Mouse (Mus musculus) heart, embryonic 13.5 days (tissue): Measurements from ENCODE around the gene C1ql3. TPM values are rescaled to one million over a fixed set of nuclear protein-coding genes. Genes with fewer than 3 reads are reported as not detected.

Experiments used
- ATAC-seq: fragments of 200-750 bp; cut with Nextera tagmentation; 2 replicates; pipeline ENCODE4 v1.8.0; 2017; ENCODE audit warnings: moderate TSS enrichment; ENCODE audit not compliant: insufficient number of reproducible peaks, low FRiP score, low TSS enrichment; ENCODE audit errors: extremely low read depth
- H3K27ac ChIP-seq: fragments of 300-500 bp; sonication (generic); replicated peaks from 2 replicates; pipeline ENCODE4 v1.5.1; 2015; ENCODE audit warnings: moderate library complexity, mild to moderate bottlenecking, inconsistent platforms
- H3K27me3 ChIP-seq: fragments of 300-500 bp; sonication (generic); replicated peaks from 2 replicates; pipeline ENCODE4 v1.6.1; 2015; ENCODE audit warnings: mild to moderate bottlenecking, inconsistent platforms
- H3K36me3 ChIP-seq: fragments of 300-500 bp; sonication (generic); 2 replicates; pipeline ENCODE4 v1.6.1; 2015; ENCODE audit warnings: mild to moderate bottlenecking, inconsistent platforms
- H3K4me1 ChIP-seq: fragments of 300-500 bp; sonication (generic); 2 replicates; pipeline ENCODE4 v1.6.1; 2015; ENCODE audit warnings: inconsistent platforms
- H3K4me2 ChIP-seq: fragments of 300-500 bp; sonication (generic); 2 replicates; pipeline ENCODE4 v1.6.1; 2015; ENCODE audit warnings: inconsistent platforms, mild to moderate bottlenecking, moderate library complexity
- H3K4me3 ChIP-seq: fragments of 300-500 bp; sonication (generic); 2 replicates; pipeline ENCODE4 v1.5.1; 2015; ENCODE audit warnings: moderate library complexity, mild to moderate bottlenecking, inconsistent platforms
- H3K9ac ChIP-seq: fragments of 300-500 bp; sonication (generic); 2 replicates; pipeline ENCODE4 v1.6.1; 2015; ENCODE audit warnings: inconsistent platforms, mild to moderate bottlenecking, moderate library complexity
- H3K9me3 ChIP-seq: fragments of 300-500 bp; sonication (generic); 2 replicates; pipeline ENCODE4 v1.6.1; 2016; ENCODE audit warnings: inconsistent platforms
- WGBS: fragments of 180-500 bp; shearing (Covaris S2); methylation state at CpG from one replicate; pipeline ENCODE4 v1.1.7; 2015; ENCODE audit warnings: mixed read lengths; 5-methylcytosine and 5-hydroxymethylcytosine counted together
- polyA plus RNA-seq: library from polyadenylated mRNA; unstranded; fragments of >200 nt; fragmentation: Nextera tagmentation; extraction: Ambion mirVana; gene quantifications from 2 replicates; pipeline ENCODE4 v1.2.1, GENCODE M21; 2015

C1ql3 gene
- polyA plus RNA-seq = 1.3 and 1.4 TPM in 2 replicates

DNA sequence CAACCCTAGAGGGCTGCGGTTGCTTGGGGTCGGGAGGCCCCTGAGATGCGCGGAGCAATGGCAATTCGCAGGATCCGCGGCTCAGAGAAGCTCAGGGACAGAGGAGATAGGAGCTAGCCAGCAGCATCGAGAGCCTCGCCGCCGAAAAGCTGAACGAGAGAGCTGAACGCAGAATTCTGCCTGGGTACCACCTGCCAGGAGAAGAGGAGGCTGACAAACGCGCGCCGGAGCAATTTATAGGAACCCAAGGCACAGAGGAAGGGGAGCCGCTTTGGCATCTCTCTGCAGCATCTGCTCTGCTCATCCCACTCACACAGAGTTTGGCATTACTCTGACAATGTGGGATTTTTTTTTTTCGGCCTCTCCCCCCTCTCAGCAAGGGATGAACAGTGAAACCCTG lies at the start of gene C1ql3:
Gene C1ql3 (minus strand): TSS at position 335 of the 400 bp plus-strand sequence.
- H3K4me2 ChIP-seq = peak within 1 kb of the TSS; percentile 99
- no peak for ATAC-seq
- H3K36me3 ChIP-seq = no peaks in the 10 kb centered on the region
- H3K27ac ChIP-seq = no peak within 1 kb of the TSS
- peak within 1 kb of the TSS; percentile 80 for H3K9ac ChIP-seq
- peak within 1 kb of the TSS; percentile 67 for H3K4me3 ChIP-seq
- H3K27me3 ChIP-seq = peaks cover 40% of the 10 kb centered on the region
- H3K9me3 ChIP-seq = no peaks in the 10 kb centered on the region
- peaks cover 27% of the 10 kb centered on the region for H3K4me1 ChIP-seq
- whole genome bisulfite sequencing = 1% methylated on average over 19 of the region's 19 CpGs

DNA sequence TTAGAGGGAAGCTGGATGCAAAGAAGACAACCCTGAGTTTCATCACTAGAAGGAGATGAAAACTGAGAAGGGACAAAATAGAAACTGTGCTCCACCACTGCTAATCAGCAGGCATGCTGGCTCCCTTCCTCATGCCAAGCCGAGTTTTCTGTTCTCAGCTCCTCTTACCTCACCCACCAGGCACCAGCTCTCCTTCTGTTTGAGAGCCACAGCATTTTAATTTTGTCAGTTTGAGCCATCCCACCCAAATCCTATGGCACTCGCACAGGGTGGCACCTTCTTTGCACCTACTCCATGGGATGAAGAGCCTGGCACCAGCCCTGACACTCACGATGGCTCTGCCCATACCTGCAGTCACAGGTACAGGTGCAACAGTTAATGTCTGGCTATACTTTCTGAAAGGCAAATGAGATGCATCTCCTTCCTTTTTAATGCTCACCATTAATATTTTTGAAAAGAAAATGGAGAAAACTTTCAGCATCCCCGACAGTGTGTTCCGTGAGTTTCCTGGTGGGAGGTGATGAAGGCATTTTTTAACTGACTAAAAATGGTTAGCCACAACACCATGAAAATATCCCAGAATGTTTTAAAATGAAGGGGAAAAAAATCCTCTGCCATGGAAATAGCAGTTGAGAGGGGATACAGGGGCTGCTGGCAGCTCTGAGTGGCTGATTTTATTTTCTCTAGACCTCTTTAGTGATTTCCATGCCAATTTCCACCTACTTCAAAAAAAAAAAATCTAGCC lies 49.0 kb upstream of the C1ql3 start:
- no peak for ATAC-seq

DNA sequence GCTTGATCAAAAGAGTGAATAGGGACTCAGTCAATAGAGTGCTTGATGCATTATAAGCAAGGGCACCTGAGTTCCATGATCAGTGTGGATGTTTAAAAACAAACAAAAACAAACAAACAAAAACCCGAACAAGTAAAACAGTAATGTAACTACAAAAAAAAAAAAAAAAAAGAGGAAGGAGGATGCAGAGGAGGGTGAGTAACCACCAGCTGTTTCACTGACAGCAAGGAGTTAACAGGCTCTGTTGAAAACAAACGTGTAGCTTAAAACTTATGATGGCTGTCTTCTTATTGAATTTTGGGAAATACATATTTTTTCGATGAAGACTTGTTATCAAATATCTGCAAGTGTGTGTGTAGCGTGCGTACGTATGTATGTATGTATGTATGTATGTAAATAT lies 37.0 kb upstream of the C1ql3 start:
- H3K27ac ChIP-seq = no peak overlapping the region
- ATAC-seq = no peak
- H3K9ac ChIP-seq = no peak overlapping the region
- no peaks in the 10 kb centered on the region for H3K4me1 ChIP-seq
- H3K9me3 ChIP-seq = no peaks in the 10 kb centered on the region
- H3K4me3 ChIP-seq = no peak overlapping the region
- H3K27me3 ChIP-seq = no peaks in the 10 kb centered on the region
- H3K4me2 ChIP-seq = no peak overlapping the region
- H3K36me3 ChIP-seq = no peaks in the 10 kb centered on the region
- 78% methylated on average over 6 of the region's 6 CpGs for WGBS

More for the DNA sequence above, 49.0 kb upstream of the C1ql3 start:
- no peak overlapping the region for H3K4me3 ChIP-seq
- no peak overlapping the region for H3K27ac ChIP-seq
- no peaks in the 10 kb centered on the region for H3K27me3 ChIP-seq
- no peak overlapping the region for H3K4me2 ChIP-seq
- H3K4me1 ChIP-seq = no peaks in the 10 kb centered on the region
- 85% methylated on average over 5 of the region's 5 CpGs for WGBS
- no peaks in the 10 kb centered on the region for H3K36me3 ChIP-seq
- H3K9me3 ChIP-seq = no peaks in the 10 kb centered on the region
- H3K9ac ChIP-seq = no peak overlapping the region

DNA sequence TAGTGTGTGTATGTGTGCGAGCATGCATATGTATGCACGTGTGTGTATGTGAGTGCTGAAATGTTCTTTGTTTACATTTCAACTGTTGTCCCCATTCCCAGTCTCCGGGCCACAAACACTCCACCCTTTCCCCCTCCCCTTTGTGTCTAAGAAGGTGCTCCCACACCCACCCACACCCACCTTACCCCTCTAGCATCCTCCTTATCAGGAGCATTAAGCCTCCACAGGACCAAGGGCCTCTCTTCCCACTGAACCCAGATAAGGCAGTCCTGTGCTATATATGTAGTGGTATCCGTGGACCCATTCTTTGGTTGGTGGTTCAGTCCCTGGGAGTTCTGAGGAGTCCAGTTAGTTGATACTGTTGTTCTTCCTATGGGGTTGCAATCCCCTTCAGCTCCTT lies 32.9 kb upstream of the C1ql3 start:
- H3K27ac ChIP-seq = no peak overlapping the region
- H3K27me3 ChIP-seq = no peaks in the 10 kb centered on the region
- H3K9me3 ChIP-seq = no peaks in the 10 kb centered on the region
- H3K36me3 ChIP-seq = no peaks in the 10 kb centered on the region
- WGBS = 71% methylated on average over 4 of the region's 4 CpGs
- ATAC-seq = no peak
- no peak overlapping the region for H3K9ac ChIP-seq
- no peak overlapping the region for H3K4me2 ChIP-seq
- no peaks in the 10 kb centered on the region for H3K4me1 ChIP-seq
- no peak overlapping the region for H3K4me3 ChIP-seq

DNA sequence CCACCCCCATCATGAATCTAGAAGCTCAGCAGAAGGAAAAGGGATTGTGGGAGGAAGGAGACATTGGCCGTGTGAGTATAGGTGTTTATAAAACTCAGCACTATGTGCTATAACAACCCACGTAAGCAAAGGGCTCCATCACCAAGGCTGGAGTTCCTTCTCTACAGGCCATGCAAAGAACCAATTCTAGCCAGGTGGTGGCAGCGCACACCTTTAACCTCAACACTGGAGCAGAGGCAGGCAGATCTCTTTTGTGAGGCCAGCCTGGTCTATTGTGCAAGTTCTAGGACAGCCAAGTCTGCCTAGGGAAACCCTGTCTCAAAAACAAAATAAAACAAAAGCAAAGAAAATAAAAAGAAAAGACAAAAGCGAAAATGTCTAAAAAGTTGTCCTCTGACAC lies 28.2 kb upstream of the C1ql3 start:
- Histone ChIP-seq H3K4me1 (0 out of 2 replicates have a peak, but pooled peaks cover 4% of the 10 kb centered on the region), H3K9me3 (no peaks in the 10 kb centered on the region), H3K36me3 (no peaks in the 10 kb centered on the region), H3K4me3 (no peak overlapping the region), H3K27me3 (no peaks in the 10 kb centered on the region), H3K4me2 (no peak overlapping the region), H3K9ac (no peak overlapping the region), H3K27ac (no peak overlapping the region)
- 83% methylated on average over 4 of the region's 4 CpGs for WGBS
- ATAC-seq = no peak

DNA sequence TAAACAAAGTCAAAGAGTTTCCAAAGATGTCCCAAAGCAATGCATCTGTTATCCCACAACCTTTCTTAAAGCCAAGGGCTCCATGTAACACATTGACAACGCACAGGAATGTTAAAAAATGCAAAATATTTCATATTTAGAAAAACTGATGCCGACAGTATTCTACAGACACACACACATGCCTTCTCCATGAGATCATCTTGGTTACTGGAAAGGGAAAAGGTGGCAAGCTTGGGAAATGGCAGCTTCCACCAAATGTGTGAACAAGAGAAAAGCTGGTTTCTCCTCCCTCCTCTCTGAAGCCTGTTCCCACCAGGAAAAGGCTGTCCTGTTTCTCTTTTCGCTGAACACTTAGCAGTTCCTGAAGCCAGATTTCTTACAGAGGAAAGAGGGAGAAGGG lies 27.2 kb upstream of the C1ql3 start:
- H3K27me3 ChIP-seq = no peaks in the 10 kb centered on the region
- no peak for ATAC-seq
- no peak overlapping the region for H3K4me3 ChIP-seq

DNA sequence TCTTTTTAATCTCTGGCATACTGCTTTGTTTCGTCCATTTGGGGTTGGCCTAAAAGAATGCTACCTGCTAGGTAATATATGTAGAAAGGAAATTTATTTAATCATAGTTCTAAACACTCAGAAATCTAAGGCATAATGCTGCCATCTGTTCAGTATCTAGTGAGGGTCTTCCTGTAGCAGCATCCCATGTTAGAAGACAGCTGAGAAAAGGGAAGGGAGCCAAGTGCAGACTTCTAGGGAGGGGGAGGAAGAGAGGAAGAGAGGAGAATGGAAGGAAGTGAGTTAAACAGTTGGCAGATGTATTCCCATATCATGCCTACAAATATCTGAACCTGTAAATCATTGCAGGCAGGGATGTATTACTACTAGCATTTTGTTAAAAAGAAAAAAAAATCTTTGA lies 7.3 kb upstream of the C1ql3 start:
- no peak overlapping the region for H3K4me3 ChIP-seq
- H3K9ac ChIP-seq = no peak overlapping the region
- H3K9me3 ChIP-seq = no peaks in the 10 kb centered on the region
- no peaks in the 10 kb centered on the region for H3K36me3 ChIP-seq
- no peak overlapping the region for H3K4me2 ChIP-seq
- H3K27me3 ChIP-seq = peaks cover 1% of the 10 kb centered on the region
- H3K27ac ChIP-seq = no peak overlapping the region
- 63% methylated on average over 1 of the region's 1 CpGs for WGBS
- no peak for ATAC-seq
- H3K4me1 ChIP-seq = no peaks in the 10 kb centered on the region

More for the DNA sequence above, 27.2 kb upstream of the C1ql3 start:
- no peaks in the 10 kb centered on the region for H3K9me3 ChIP-seq
- H3K4me2 ChIP-seq = no peak overlapping the region
- no peak overlapping the region for H3K27ac ChIP-seq
- H3K9ac ChIP-seq = no peak overlapping the region
- H3K4me1 ChIP-seq = 0 out of 2 replicates have a peak, but pooled peaks cover 4% of the 10 kb centered on the region
- WGBS = 55% methylated on average over 3 of the region's 3 CpGs
- H3K36me3 ChIP-seq = no peaks in the 10 kb centered on the region

DNA sequence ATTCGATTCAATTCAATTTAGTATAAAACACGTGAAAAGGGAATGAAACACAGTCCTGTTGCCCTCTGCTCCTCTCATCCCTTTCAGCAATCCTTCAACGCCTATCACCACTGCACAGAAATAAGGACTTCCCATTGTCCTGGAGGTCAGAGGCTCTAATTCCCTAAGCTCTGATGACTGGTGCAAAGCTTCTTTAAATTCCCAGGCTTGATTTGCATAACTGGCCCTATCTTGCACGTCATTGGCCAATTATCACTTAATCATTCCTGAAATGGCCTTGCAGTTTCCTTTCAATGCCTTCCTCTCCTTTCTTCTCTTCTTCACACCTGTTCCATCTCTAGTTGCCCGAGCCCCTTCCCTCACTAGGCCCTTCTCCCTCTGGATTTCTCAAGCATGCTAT lies 6.8 kb upstream of the C1ql3 start:
- Histone ChIP-seq H3K4me3 (no peak overlapping the region), H3K9me3 (no peaks in the 10 kb centered on the region), H3K27ac (no peak overlapping the region), H3K4me1 (no peaks in the 10 kb centered on the region), H3K27me3 (peaks cover 6% of the 10 kb centered on the region), H3K4me2 (no peak overlapping the region), H3K9ac (no peak overlapping the region), H3K36me3 (no peaks in the 10 kb centered on the region)
- ATAC-seq = no peak
- WGBS = 46% methylated on average over 5 of the region's 5 CpGs

DNA sequence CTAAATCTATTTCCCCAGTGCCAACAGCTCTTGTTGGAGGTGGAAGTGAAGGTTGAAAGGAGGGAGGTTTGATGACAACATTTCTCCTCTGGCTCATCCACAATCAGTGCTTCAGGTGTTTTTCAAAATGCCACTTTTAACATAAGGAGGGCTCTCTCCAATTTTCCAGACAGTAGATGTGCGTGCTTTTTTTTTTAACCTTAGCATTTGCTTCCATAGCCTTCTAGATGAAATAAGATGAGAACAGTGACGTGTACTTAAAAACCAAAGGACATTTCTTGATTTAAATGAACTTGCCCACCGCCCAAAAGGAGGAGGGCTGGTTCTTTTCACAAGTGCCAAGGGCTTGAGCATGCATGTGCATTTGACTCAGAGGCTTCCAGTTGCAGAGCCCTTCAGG lies 367 bp upstream of the C1ql3 start:
- Histone ChIP-seq H3K4me2 (peak overlapping the region; percentile 99), H3K27ac (no peak overlapping the region), H3K4me3 (peak overlapping the region; percentile 67), H3K4me1 (peaks cover 27% of the 10 kb centered on the region), H3K9ac (no peak overlapping the region), H3K36me3 (no peaks in the 10 kb centered on the region), H3K27me3 (peaks cover 40% of the 10 kb centered on the region), H3K9me3 (no peaks in the 10 kb centered on the region)
- WGBS = 48% methylated on average over 3 of the region's 3 CpGs
- ATAC-seq = no peak

DNA sequence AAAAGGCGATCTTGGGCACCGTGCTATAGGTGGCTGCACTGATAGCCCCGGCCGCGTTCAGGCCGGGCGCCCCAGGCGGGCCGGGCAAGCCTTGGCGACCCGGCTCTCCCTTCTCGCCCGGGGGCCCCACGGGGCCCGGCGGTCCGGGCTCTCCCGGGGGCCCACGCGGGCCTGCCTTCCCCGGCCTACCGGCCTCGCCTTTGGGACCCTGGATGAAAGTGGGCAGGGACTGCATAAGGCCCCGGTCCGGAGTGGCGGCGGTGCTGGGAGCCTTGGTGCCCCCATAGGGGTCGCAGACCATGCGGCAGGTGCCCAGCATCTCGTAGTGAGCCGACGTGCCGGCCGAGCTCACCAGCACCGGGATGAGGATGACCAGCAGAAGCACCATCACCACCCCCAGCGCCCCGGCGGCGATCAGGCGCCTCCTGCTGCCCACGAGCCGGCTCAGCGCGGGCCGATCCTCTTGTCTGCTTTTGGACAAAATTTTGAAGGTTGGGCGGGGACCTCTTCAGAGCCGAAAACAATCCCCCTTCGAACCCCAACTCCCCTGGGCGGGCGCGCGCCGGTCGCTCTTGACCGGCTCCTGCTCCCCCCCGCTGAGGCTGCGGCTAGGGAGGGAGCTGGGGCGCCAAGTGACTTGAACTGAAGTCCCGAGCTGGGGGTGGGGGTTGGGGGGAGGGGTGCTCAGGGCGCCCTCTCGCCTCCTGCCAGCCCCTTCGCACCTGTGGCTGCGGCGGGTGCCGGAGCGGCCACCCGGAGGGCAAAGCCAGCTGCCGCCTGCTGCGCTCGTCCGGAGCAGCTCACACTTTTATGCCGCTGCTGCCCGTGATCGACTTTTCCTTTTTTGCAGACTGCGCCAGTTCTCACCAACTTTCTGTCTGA lies 905 bp downstream of the C1ql3 start:
- no peaks in the 10 kb centered on the region for H3K9me3 ChIP-seq
- under 1% methylated on average over 73 of the region's 75 CpGs for WGBS
- no peak overlapping the region for H3K27ac ChIP-seq
- H3K4me1 ChIP-seq = peaks cover 27% of the 10 kb centered on the region
- peak overlapping the region; percentile 67 for H3K4me3 ChIP-seq
- no peaks in the 10 kb centered on the region for H3K36me3 ChIP-seq
- H3K9ac ChIP-seq = peak overlapping the region; percentile 80
- H3K27me3 ChIP-seq = peaks cover 40% of the 10 kb centered on the region
- peak; percentile 42; the same call in 1 of the 2 replicates for ATAC-seq
- peak overlapping the region; percentile 99 for H3K4me2 ChIP-seq

DNA sequence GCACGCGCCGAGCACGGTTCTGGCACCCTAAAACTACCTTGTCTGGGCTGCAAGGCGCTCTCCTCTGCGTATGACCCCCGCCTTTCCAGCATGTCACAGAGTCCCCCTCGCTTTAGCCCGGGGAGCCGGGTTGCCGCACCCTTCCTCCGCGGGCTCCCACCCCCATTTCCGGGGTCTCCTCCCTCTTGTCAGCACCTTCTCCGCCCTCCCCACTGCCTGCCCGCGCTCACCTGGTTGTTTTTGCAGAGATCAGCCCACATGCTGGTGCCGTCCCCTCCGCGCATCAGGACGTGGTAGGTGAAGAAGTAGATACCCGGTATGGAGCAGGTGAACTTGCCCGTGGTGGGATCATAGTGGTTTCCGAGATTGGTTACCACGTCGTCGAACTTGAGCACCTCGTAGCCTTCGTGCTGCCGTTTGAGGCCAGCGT lies 1.6 kb downstream of the C1ql3 start:
- no peaks in the 10 kb centered on the region for H3K9me3 ChIP-seq
- H3K27me3 ChIP-seq = peaks cover 40% of the 10 kb centered on the region
- 3% methylated on average over 31 of the region's 31 CpGs for WGBS
- no peak overlapping the region; the same call in 1 of the 2 replicates for H3K27ac ChIP-seq
- H3K4me1 ChIP-seq = peaks cover 27% of the 10 kb centered on the region
- peak overlapping the region; percentile 67 for H3K4me3 ChIP-seq
- H3K9ac ChIP-seq = peak overlapping the region; percentile 80
- H3K36me3 ChIP-seq = no peaks in the 10 kb centered on the region
- peak overlapping the region; percentile 99 for H3K4me2 ChIP-seq
- ATAC-seq = no peak
